Mouse (Mus musculus): ENCODE data around the gene Klhl42. TPM values are rescaled to one million over a fixed set of nuclear protein-coding genes. Genes with fewer than 3 reads are reported as not detected.

Klhl42 gene
- polyA plus RNA-seq, 1 experiment = 2.2 TPM

GRCm38 (mm10) chr6:147092136-147092535, 957 bp downstream of the Klhl42 start:
- TF ChIP-seq TCF3 (IDR thresholded peaks at IDR 0.05; ENCODE audit: insufficient read length, low read depth) (no peak), MAX (IDR thresholded peaks at IDR 0.05; ENCODE audit: low read depth) (no peak), POLR2AphosphoS2 (IDR thresholded peaks at IDR 0.05; ENCODE audit: insufficient read length, low read depth) (no peak), CEBPB (IDR thresholded peaks at IDR 0.05; ENCODE audit: insufficient read depth, poor library complexity, severe bottlenecking) (no peak), MYOD1 (IDR thresholded peaks at IDR 0.05; ENCODE audit: control insufficient read depth in 1 of 3, insufficient read length in 2 of 3, low read depth in 2 of 3) (no peak), E2F4 (IDR thresholded peaks at IDR 0.05; ENCODE audit: insufficient read depth) (no peak), TCF12 (IDR thresholded peaks at IDR 0.05; ENCODE audit: insufficient read depth, poor library complexity, severe bottlenecking) (no peak), USF1 (IDR thresholded peaks at IDR 0.05; ENCODE audit: low read depth) (no peak)
- Histone ChIP-seq H3K4me3 (peak overlapping the region; percentile 67), H3ac (ENCODE audit: control insufficient read depth, insufficient read length) (peak overlapping the region; percentile 58), H3K36me3 (ENCODE audit: control insufficient read depth, insufficient read depth) (peaks cover 4% of the 10 kb centered on the region), H3K4me2 (ENCODE audit: low read depth) (peak overlapping the region; percentile 90), H3K79me2 (ENCODE audit: control insufficient read depth, insufficient read depth) (peaks cover 24% of the 10 kb centered on the region), H3K27me3 (ENCODE audit: control insufficient read depth, insufficient read depth, insufficient read length) (no peaks in the 10 kb centered on the region)

GRCm38 (mm10) chr6:147094771-147095170, 3.6 kb downstream of the Klhl42 start:
- no peaks in the 10 kb centered on the region for H3K27me3 ChIP-seq (ENCODE audit: control insufficient read depth, insufficient read depth, insufficient read length)
- H3K4me3 ChIP-seq = no peak overlapping the region
- H3K36me3 ChIP-seq (ENCODE audit: control insufficient read depth, insufficient read depth) = peaks cover 4% of the 10 kb centered on the region
- H3K79me2 ChIP-seq (ENCODE audit: control insufficient read depth, insufficient read depth) = peaks cover 24% of the 10 kb centered on the region
- H3ac ChIP-seq (ENCODE audit: control insufficient read depth, insufficient read length) = no peak overlapping the region
- no peak overlapping the region for H3K4me2 ChIP-seq (ENCODE audit: low read depth)
- TF ChIP-seq POLR2A (IDR thresholded peaks at IDR 0.05; ENCODE audit: insufficient read length, low read depth) (no peak), REST (IDR thresholded peaks at IDR 0.05; ENCODE audit: insufficient read depth, insufficient read length) (no peak), POLR2AphosphoS2 (IDR thresholded peaks at IDR 0.05; ENCODE audit: insufficient read length, low read depth) (no peak), E2F4 (IDR thresholded peaks at IDR 0.05; ENCODE audit: insufficient read depth) (no peak), TCF3 (IDR thresholded peaks at IDR 0.05; ENCODE audit: insufficient read length, low read depth) (no peak), CEBPB (IDR thresholded peaks at IDR 0.05; ENCODE audit: insufficient read depth, poor library complexity, severe bottlenecking) (no peak), MYOG (IDR thresholded peaks at IDR 0.05; ENCODE audit: control insufficient read depth in 1 of 3, insufficient read depth in 1 of 3, insufficient read length in 2 of 3, low read depth in 2 of 3) (no peak), SRF (IDR thresholded peaks at IDR 0.05; ENCODE audit: control insufficient read depth, insufficient read length, low read depth) (no peak), MYOD1 (IDR thresholded peaks at IDR 0.05; ENCODE audit: control insufficient read depth in 1 of 3, insufficient read length in 2 of 3, low read depth in 2 of 3) (no peak), USF1 (IDR thresholded peaks at IDR 0.05; ENCODE audit: low read depth) (no peak), TCF12 (IDR thresholded peaks at IDR 0.05; ENCODE audit: insufficient read depth, poor library complexity, severe bottlenecking) (no peak), MAX (IDR thresholded peaks at IDR 0.05; ENCODE audit: low read depth) (no peak)

DNA sequence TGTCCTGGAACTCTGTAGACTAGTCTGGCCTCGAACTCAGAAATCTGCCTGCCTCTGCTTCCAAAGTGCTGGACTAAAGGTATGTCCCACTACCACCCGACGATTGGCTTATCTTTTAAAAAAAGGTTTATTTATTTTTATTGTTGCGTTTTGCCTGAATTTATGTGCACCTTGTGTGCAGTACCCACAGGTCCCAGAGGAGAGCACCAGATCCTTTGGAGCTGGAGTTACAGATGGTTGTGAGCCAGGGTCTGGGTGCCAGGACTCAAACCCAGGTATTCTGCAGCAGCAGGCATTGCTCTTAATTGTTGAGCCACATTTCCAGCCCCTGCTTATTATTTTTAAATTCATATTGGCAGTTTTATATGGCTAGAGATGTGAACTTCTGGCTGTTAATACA, 4.9 kb downstream of the Klhl42 start:
- H3K27me3 ChIP-seq (ENCODE audit: control insufficient read depth, insufficient read depth, insufficient read length) = no peaks in the 10 kb centered on the region
- no peak overlapping the region for H3K4me3 ChIP-seq
- peaks cover 4% of the 10 kb centered on the region for H3K36me3 ChIP-seq (ENCODE audit: control insufficient read depth, insufficient read depth)
- H3ac ChIP-seq (ENCODE audit: control insufficient read depth, insufficient read length) = no peak overlapping the region
- TF ChIP-seq USF1 (IDR thresholded peaks at IDR 0.05; ENCODE audit: low read depth) = no peak
- no peak for TF ChIP-seq TCF12 (IDR thresholded peaks at IDR 0.05; ENCODE audit: insufficient read depth, poor library complexity, severe bottlenecking)
- no peak for TF ChIP-seq CEBPB (IDR thresholded peaks at IDR 0.05; ENCODE audit: insufficient read depth, poor library complexity, severe bottlenecking)
- no peak for TF ChIP-seq TCF3 (IDR thresholded peaks at IDR 0.05; ENCODE audit: insufficient read length, low read depth)
- TF ChIP-seq MYOG (IDR thresholded peaks at IDR 0.05; ENCODE audit: control insufficient read depth in 1 of 3, insufficient read depth in 1 of 3, insufficient read length in 2 of 3, low read depth in 2 of 3) = no peak
- TF ChIP-seq SRF (IDR thresholded peaks at IDR 0.05; ENCODE audit: control insufficient read depth, insufficient read length, low read depth) = no peak
- TF ChIP-seq POLR2A (IDR thresholded peaks at IDR 0.05; ENCODE audit: insufficient read length, low read depth) = no peak
- TF ChIP-seq MYOD1 (IDR thresholded peaks at IDR 0.05; ENCODE audit: control insufficient read depth in 1 of 3, insufficient read length in 2 of 3, low read depth in 2 of 3) = no peak
- no peak for TF ChIP-seq REST (IDR thresholded peaks at IDR 0.05; ENCODE audit: insufficient read depth, insufficient read length)
- no peak for TF ChIP-seq E2F4 (IDR thresholded peaks at IDR 0.05; ENCODE audit: insufficient read depth)
- TF ChIP-seq MAX (IDR thresholded peaks at IDR 0.05; ENCODE audit: low read depth) = no peak
- no peak for TF ChIP-seq POLR2AphosphoS2 (IDR thresholded peaks at IDR 0.05; ENCODE audit: insufficient read length, low read depth)
- H3K79me2 ChIP-seq (ENCODE audit: control insufficient read depth, insufficient read depth) = peaks cover 24% of the 10 kb centered on the region
- no peak overlapping the region for H3K4me2 ChIP-seq (ENCODE audit: low read depth)

- no peak overlapping the region for H3K4me2 ChIP-seq (ENCODE audit: low read depth)
- H3K36me3 ChIP-seq (ENCODE audit: control insufficient read depth, insufficient read depth) = peaks cover 4% of the 10 kb centered on the region
- peaks cover 23% of the 10 kb centered on the region for H3K79me2 ChIP-seq (ENCODE audit: control insufficient read depth, insufficient read depth)
- H3K4me3 ChIP-seq = no peak overlapping the region
- TF ChIP-seq TCF3 (IDR thresholded peaks at IDR 0.05; ENCODE audit: insufficient read length, low read depth) = no peak
- no peak for TF ChIP-seq E2F4 (IDR thresholded peaks at IDR 0.05; ENCODE audit: insufficient read depth)
- TF ChIP-seq MAX (IDR thresholded peaks at IDR 0.05; ENCODE audit: low read depth) = no peak
- TF ChIP-seq TCF12 (IDR thresholded peaks at IDR 0.05; ENCODE audit: insufficient read depth, poor library complexity, severe bottlenecking) = no peak
- TF ChIP-seq POLR2A (IDR thresholded peaks at IDR 0.05; ENCODE audit: insufficient read length, low read depth) = no peak
- no peak for TF ChIP-seq POLR2AphosphoS2 (IDR thresholded peaks at IDR 0.05; ENCODE audit: insufficient read length, low read depth)
- TF ChIP-seq SRF (IDR thresholded peaks at IDR 0.05; ENCODE audit: control insufficient read depth, insufficient read length, low read depth) = no peak
- TF ChIP-seq USF1 (IDR thresholded peaks at IDR 0.05; ENCODE audit: low read depth) = no peak
- TF ChIP-seq CEBPB (IDR thresholded peaks at IDR 0.05; ENCODE audit: insufficient read depth, poor library complexity, severe bottlenecking) = no peak
- TF ChIP-seq MYOD1 (IDR thresholded peaks at IDR 0.05; ENCODE audit: control insufficient read depth in 1 of 3, insufficient read length in 2 of 3, low read depth in 2 of 3) = no peak
- TF ChIP-seq MYOG (IDR thresholded peaks at IDR 0.05; ENCODE audit: control insufficient read depth in 1 of 3, insufficient read depth in 1 of 3, insufficient read length in 2 of 3, low read depth in 2 of 3) = no peak
- no peak for TF ChIP-seq REST (IDR thresholded peaks at IDR 0.05; ENCODE audit: insufficient read depth, insufficient read length)
- H3K27me3 ChIP-seq (ENCODE audit: control insufficient read depth, insufficient read depth, insufficient read length) = no peaks in the 10 kb centered on the region
- H3ac ChIP-seq (ENCODE audit: control insufficient read depth, insufficient read length) = no peak overlapping the region
Measured at GRCm38 (mm10) chr6:147096934-147097333, 5.8 kb downstream of the Klhl42 start.
